Mouse (Mus musculus) small intestine, adult 10 weeks (tissue): ENCODE measurements around the gene Olfr60. TPM values are rescaled to one million over a fixed set of nuclear protein-coding genes. Genes with fewer than 3 reads are reported as not detected.

Source experiments
- polyA plus RNA-seq: library from polyadenylated mRNA; stranded (reverse); fragments of 350-450 nt; fragmentation: Illumina TruSeq; extraction: RNeasy Lipid Tissue Mini Kit (QIAGEN cat#74804); gene quantifications from one replicate; pipeline ENCODE4 v1.2.3, GENCODE M21; 2014; ENCODE audit warnings: low replicate concordance

Gene Olfr60
- 0.33 TPM for polyA plus RNA-seq

DNA sequence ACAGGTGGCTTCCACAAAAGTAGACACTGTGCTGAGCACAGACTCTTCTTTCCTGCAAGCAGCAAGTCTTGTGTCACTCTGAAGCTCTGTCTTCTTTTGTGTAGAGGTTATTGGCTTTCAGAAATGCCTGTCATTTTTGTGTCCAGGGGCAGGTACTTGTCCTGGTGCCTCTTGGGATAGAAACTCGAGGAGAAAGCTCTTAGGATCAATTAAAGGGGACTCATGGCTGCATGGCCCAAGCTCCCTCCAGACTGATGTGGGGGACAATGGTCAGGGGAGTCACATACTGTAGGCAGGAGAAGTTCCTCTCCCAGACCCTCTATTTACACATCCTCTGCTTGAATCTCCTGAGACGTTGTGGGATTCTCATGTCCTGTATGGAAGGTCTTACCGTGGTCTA, at the start of gene Olfr60:
TSS of gene Olfr60 (minus strand) at position 101 of the 400 bp plus-strand sequence.

DNA sequence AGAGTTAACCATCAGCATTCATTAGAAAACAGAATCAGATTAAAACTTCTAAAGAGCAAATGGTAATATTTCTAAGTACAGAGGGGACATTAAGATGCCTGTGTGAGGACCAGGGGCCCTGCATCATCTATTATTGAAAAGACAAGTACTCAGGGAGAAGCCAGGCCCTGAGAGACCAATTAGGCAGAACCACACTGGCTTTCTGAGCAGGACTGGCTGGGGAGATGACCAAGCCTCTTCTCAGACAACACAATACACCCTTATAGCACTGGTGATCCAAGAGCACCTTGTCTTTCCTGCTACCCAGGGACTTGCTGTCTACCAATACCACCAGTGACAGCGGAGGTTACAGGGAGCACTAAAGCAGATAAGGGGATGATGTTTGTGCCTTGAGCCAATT, 41.3 kb upstream of the Olfr60 start, which contains the start of gene Olfr531:
TSS of gene Olfr531 (minus strand) at position 101 of the 400 bp plus-strand sequence.

DNA sequence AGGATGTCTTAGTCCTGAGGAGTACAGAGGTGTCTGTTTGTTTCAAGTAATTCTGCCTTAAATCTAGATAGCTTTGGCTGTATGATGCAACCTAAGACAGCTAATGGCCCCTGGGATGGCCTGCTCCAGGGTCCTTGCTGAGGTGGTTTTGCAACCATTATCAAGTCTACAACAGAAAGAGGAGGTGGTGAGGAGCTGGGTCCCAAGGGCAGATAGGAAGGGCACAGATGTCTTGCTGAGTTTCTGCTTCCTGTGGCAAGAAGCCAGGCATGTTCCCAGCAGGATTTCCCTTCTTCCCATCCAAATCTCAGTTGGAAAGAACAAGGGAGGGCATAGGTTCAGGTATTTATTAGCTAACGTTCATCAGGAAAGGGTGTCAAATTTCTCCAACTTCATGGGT, 14.8 kb upstream of the Olfr60 start, which contains the start of gene Olfr530:
TSS of gene Olfr530 (minus strand) at position 101 of the 400 bp plus-strand sequence.

DNA sequence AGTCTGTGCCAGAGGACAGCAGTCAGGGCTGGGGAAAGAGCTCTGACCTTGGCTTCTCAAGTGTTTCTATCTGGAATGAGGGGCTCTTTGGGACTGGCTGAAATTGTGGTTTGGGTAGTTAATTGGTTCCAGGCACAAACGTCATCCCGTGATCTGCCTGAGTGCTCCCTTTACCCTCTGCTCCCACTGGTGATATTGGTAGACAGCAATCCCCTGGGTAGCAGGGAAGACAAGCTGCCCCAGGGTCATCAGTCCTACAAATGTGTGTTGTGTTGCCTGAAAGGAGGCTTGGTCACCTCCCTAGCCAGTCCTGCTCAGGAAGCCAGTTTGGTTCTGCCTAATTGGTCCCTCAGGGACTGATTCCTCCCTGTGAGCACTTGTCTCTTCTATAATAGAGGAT, 27.8 kb downstream of the Olfr60 start, which contains the start of gene Olfr527:
TSS of gene Olfr527 (plus strand) at position 301 of the 400 bp plus-strand sequence.

DNA sequence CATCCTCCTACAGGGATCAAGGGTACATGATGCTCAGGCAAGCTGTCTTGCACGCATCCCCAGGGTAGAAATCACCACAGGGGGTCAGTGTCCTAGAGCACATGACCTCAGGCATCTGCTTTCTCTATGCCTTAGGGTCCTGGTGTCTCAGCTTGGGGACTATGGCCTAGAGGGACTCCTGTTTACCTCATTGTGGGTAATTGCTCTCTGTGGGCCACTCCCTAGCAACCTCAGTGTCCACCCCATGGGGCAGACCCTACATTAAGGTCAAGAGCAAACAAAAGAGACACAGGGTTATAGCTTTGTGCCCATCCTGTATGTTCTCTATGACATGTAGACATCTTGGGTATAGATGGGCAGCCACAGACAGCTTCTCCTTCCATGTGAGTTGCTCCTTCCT, 40.9 kb downstream of the Olfr60 start, which contains the start of gene Olfr525:
TSS of gene Olfr525 (plus strand) at position 301 of the 400 bp plus-strand sequence.

Other genes starting within 250 kb of the Olfr60 start
- 2.9 TPM for gene Paox, start 245.9 kb downstream of the Olfr60 start, polyA plus RNA-seq
- gene Echs1, start 245.2 kb downstream of the Olfr60 start, polyA plus RNA-seq, result 65.0 TPM
- 1.1 TPM for gene Mtg1, start 224.1 kb downstream of the Olfr60 start, polyA plus RNA-seq
- gene Sprn, start 206.8 kb downstream of the Olfr60 start, polyA plus RNA-seq, result 0.11 TPM
- not detected for gene Olfr522, start 196.9 kb downstream of the Olfr60 start, polyA plus RNA-seq
- gene Olfr523, start 188.5 kb downstream of the Olfr60 start, polyA plus RNA-seq, result not detected
- not detected for gene Olfr524, start 155.7 kb downstream of the Olfr60 start, polyA plus RNA-seq
- not detected for gene Cd163l1, start 143.4 kb downstream of the Olfr60 start, polyA plus RNA-seq
- gene 5830411N06Rik, start 114.4 kb downstream of the Olfr60 start, polyA plus RNA-seq, result not detected
- gene Olfr525, start 40.8 kb downstream of the Olfr60 start, polyA plus RNA-seq, result not detected
- not detected for gene Olfr527, start 27.7 kb downstream of the Olfr60 start, polyA plus RNA-seq
- not detected for gene Olfr530, start 14.7 kb upstream of the Olfr60 start, polyA plus RNA-seq
- not detected for gene Olfr531, start 41.2 kb upstream of the Olfr60 start, polyA plus RNA-seq
- gene Olfr532, start 60.0 kb upstream of the Olfr60 start, polyA plus RNA-seq, result not detected
- not detected for gene Olfr533, start 101.7 kb upstream of the Olfr60 start, polyA plus RNA-seq
- gene Olfr535, start 122.5 kb upstream of the Olfr60 start, polyA plus RNA-seq, result not detected
- gene Olfr536, start 145.7 kb upstream of the Olfr60 start, polyA plus RNA-seq, result not detected
- gene Olfr538, start 206.2 kb upstream of the Olfr60 start, polyA plus RNA-seq, result not detected
- gene Olfr46, start 239.6 kb upstream of the Olfr60 start, polyA plus RNA-seq, result not detected